ENCODE assay signal across 29 mouse cellular contexts in the genomic region with DNA sequence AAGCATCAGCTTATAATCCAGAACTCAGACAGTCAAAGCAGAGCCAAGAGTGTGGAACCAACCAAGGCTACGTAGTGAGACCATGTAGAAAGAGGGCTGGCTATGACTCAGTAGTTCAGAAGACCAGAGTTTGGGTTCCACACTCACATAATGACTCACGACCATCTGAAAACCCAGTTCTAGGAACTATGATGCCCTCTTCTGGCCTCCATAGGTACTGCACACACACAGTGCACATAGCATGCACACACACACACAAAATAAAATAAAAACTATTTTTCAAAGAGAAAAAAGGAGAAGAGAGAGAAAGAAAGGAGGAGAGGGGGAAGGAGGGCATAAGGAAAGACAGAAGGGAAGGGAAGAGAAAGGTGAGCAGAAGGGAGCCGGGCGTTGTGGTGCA. TPM values are rescaled to one million over a fixed set of nuclear protein-coding genes. Genes with fewer than 3 reads are reported as not detected.
DNase-seq lines count a peak whose midpoint lies in the region; ATAC-seq and TF ChIP-seq lines count a peak whose summit lies in the region.
"Had no signal": no experiment of that assay in that cellular context is flagged by ENCODE, and none has a peak within 500 bp of the region (broad histone marks: within the 10 kb centered on the region; RNA-seq: fewer than 3 reads in every experiment).

No protein-coding gene starts in this region.

- WGBS in heart, adult 2 months = 95% methylated on average over 4 of the region's 4 CpGs
- WGBS in midbrain, postnatal 0 days = 94% methylated on average over 4 of the region's 4 CpGs
- whole genome bisulfite sequencing in midbrain, embryonic 16.5 days = 94% methylated on average over 4 of the region's 4 CpGs
- WGBS in stomach, postnatal 0 days = 95% methylated on average over 4 of the region's 4 CpGs

- no peak overlapping the region for H3K9ac ChIP-seq in heart, adult 2 months (ENCODE audit: low read depth, low read length)
- no peak overlapping the region for H3K9ac ChIP-seq in midbrain, postnatal 0 days (replicated peaks; ENCODE audit: low read length, poor library complexity, severe bottlenecking)
- H3K9ac ChIP-seq in midbrain, embryonic 16.5 days (ENCODE audit: low read depth, low read length) = no peak overlapping the region
- H3K9ac ChIP-seq in stomach, postnatal 0 days (ENCODE audit: low read length) = no peak overlapping the region
- H3K9ac ChIP-seq: embryonic facial prominence, embryonic 12.5 days; hindbrain, embryonic 14.5 days; liver, embryonic 15.5 days had no signal

- no peaks in the 10 kb centered on the region for H3K4me1 ChIP-seq in heart, adult 2 months (ENCODE audit: control insufficient read depth, insufficient read depth, low read length)
- no peaks in the 10 kb centered on the region for H3K4me1 ChIP-seq in midbrain, postnatal 0 days (ENCODE audit: insufficient read depth, low read length)
- no peaks in the 10 kb centered on the region for H3K4me1 ChIP-seq in midbrain, embryonic 16.5 days (ENCODE audit: control insufficient read depth, insufficient read depth, low read length)
- H3K4me1 ChIP-seq in stomach, postnatal 0 days (replicated peaks; ENCODE audit: control insufficient read depth, insufficient read depth) = no peaks in the 10 kb centered on the region

- TF ChIP-seq EP300 in heart, adult 2 months (IDR thresholded peaks at IDR 0.05; ENCODE audit: insufficient read depth, low read depth, low read length) = no peak
- TF ChIP-seq EP300 in stomach, postnatal 0 days (optimal IDR thresholded peaks at IDR 0.05) = no peak

- no peaks in the 10 kb centered on the region for H3K36me3 ChIP-seq in heart, adult 2 months (ENCODE audit: control insufficient read depth, insufficient read depth, low read length)
- H3K36me3 ChIP-seq in midbrain, postnatal 0 days (ENCODE audit: insufficient read depth, low read length) = no peaks in the 10 kb centered on the region
- H3K36me3 ChIP-seq in midbrain, embryonic 16.5 days (ENCODE audit: control insufficient read depth, insufficient read depth, low read length) = no peaks in the 10 kb centered on the region
- no peaks in the 10 kb centered on the region for H3K36me3 ChIP-seq in stomach, postnatal 0 days (ENCODE audit: control insufficient read depth, insufficient read depth, low read length)
- H3K36me3 ChIP-seq: embryonic facial prominence, embryonic 12.5 days; forebrain, embryonic 10.5 days; liver, embryonic 15.5 days had no signal

- no peak for TF ChIP-seq POLR2A in heart, adult 2 months (IDR thresholded peaks at IDR 0.05; ENCODE audit: insufficient read depth, low read depth, low read length)

- H3K27ac ChIP-seq in heart, adult 2 months = no peak overlapping the region
- H3K27ac ChIP-seq in left cerebral cortex, adult 2 months = no peak overlapping the region
- no peak overlapping the region for H3K27ac ChIP-seq in midbrain, postnatal 0 days (ENCODE audit: low read depth, low read length)
- H3K27ac ChIP-seq in midbrain, embryonic 16.5 days (ENCODE audit: low read length) = no peak overlapping the region
- no peak overlapping the region for H3K27ac ChIP-seq in stomach, postnatal 0 days (replicated peaks)
- H3K27ac ChIP-seq: embryonic facial prominence, embryonic 12.5 days; forebrain, embryonic 10.5 days; hindbrain, embryonic 14.5 days; liver, embryonic 15.5 days had no signal

- no peak for DNase-seq in heart, adult 2 months
- DNase-seq in heart, postnatal 25 days (ENCODE audit: low spot score) = no peak
- no peak for DNase-seq in left cerebral cortex, adult 2 months (ENCODE audit: extremely low spot score in 1 of 2, low spot score in 2 of 2)
- DNase-seq in left cerebral cortex, adult 11 months (ENCODE audit: low spot score) = no peak
- DNase-seq in midbrain, postnatal 0 days (ENCODE audit: low spot score) = no peak
- DNase-seq in stomach, postnatal 0 days (ENCODE audit: low spot score) = no peak
- DNase-seq in urinary bladder, adult 2 months (ENCODE audit: low spot score) = no peak
- DNase-seq: adrenal gland, postnatal 14 days; cerebellum, adult 11-12 months; cerebellum, adult 9-11 months; embryo, embryonic 11 days; gastrocnemius, postnatal 25 days; heart, adult 11 months; heart, postnatal 4 days; kidney, adult 8-10 months; kidney, postnatal 10 days; layer of hippocampus, adult 9-11 months; midbrain, embryonic 14.5 days; right cerebral cortex, postnatal 25 days; thymus, adult 18-20 months; thymus, postnatal 25 days had no signal

- H3K4me2 ChIP-seq in midbrain, postnatal 0 days (ENCODE audit: low read depth, low read length, poor library complexity, severe bottlenecking) = no peak overlapping the region
- H3K4me2 ChIP-seq in midbrain, embryonic 16.5 days (ENCODE audit: low read length) = no peak overlapping the region
- no peak overlapping the region for H3K4me2 ChIP-seq in stomach, postnatal 0 days (replicated peaks; ENCODE audit: low read depth)
- H3K4me2 ChIP-seq: embryonic facial prominence, embryonic 12.5 days; heart, embryonic 11.5 days; hindbrain, embryonic 14.5 days; liver, embryonic 15.5 days had no signal

- intact Hi-C loops in heart, adult 2 months (cut with DNase I) = no loop called here
- intact Hi-C loops in heart, postnatal 25 days (cut with DNase I) = no loop called here
- intact Hi-C loops in left cerebral cortex, adult 2 months (cut with DNase I) = no loop called here

- ATAC-seq in midbrain, postnatal 0 days (ENCODE audit: low FRiP score) = no peak
- no peak for ATAC-seq in midbrain, embryonic 16.5 days
- ATAC-seq in stomach, postnatal 0 days (ENCODE audit: low FRiP score, low TSS enrichment) = no peak
- ATAC-seq: forebrain, embryonic 16.5 days; inflammation-experienced regulatory T-cells, adult 6 months had no signal

- H3K79me2 ChIP-seq in heart, adult 2 months (replicated peaks; ENCODE audit: control insufficient read depth, insufficient read depth, low read length) = no peaks in the 10 kb centered on the region

- H3K4me3 ChIP-seq in heart, adult 2 months = no peak overlapping the region
- no peak overlapping the region for H3K4me3 ChIP-seq in left cerebral cortex, adult 2 months
- no peak overlapping the region for H3K4me3 ChIP-seq in midbrain, postnatal 0 days (ENCODE audit: low read depth, low read length)
- no peak overlapping the region for H3K4me3 ChIP-seq in midbrain, embryonic 16.5 days (ENCODE audit: low read depth, low read length)
- H3K4me3 ChIP-seq in stomach, postnatal 0 days (ENCODE audit: low read depth, low read length) = no peak overlapping the region
- H3K4me3 ChIP-seq: embryonic facial prominence, embryonic 12.5 days; forebrain, embryonic 10.5 days; liver, embryonic 15.5 days had no signal

- TF ChIP-seq CTCF in heart, adult 2 months (IDR thresholded peaks at IDR 0.05) = peak; percentile 21; the same call in 1 of the 2 replicates
- peak; percentile 6; the same call in 1 of the 2 replicates for TF ChIP-seq CTCF in left cerebral cortex, adult 2 months (IDR thresholded peaks at IDR 0.05)
- peak; percentile 30; the same call in 1 of the 2 replicates for TF ChIP-seq CTCF in midbrain, postnatal 0 days (IDR thresholded peaks at IDR 0.05)
- TF ChIP-seq CTCF in stomach, postnatal 0 days (IDR thresholded peaks at IDR 0.05; ENCODE audit: low read depth) = peak; percentile 37

- H3K9me3 ChIP-seq in midbrain, postnatal 0 days (ENCODE audit: low read length) = no peaks in the 10 kb centered on the region
- no peaks in the 10 kb centered on the region for H3K9me3 ChIP-seq in midbrain, embryonic 16.5 days (replicated peaks; ENCODE audit: control insufficient read depth, low read length, poor library complexity, severe bottlenecking)
- H3K9me3 ChIP-seq in stomach, postnatal 0 days (ENCODE audit: control insufficient read depth, low read length) = no peaks in the 10 kb centered on the region; the same call in 1 of the 2 replicates

- no peaks in the 10 kb centered on the region for H3K27me3 ChIP-seq in heart, adult 2 months (ENCODE audit: control insufficient read depth, insufficient read depth, low read length)
- no peaks in the 10 kb centered on the region for H3K27me3 ChIP-seq in midbrain, postnatal 0 days (ENCODE audit: insufficient read depth, low read length)
- no peaks in the 10 kb centered on the region for H3K27me3 ChIP-seq in midbrain, embryonic 16.5 days (ENCODE audit: control insufficient read depth, insufficient read depth, low read depth, low read length)
- H3K27me3 ChIP-seq in stomach, postnatal 0 days (ENCODE audit: control insufficient read depth, insufficient read depth, low read length) = no peaks in the 10 kb centered on the region
- H3K27me3 ChIP-seq: embryonic facial prominence, embryonic 12.5 days; liver, embryonic 15.5 days had no signal

RNA-seq across cellular contexts. Expression of gene Vegfa, which starts 16.0 kb away (rescaled TPM):
- 100 to 1,000 TPM; 207 to 328 TPM for total RNA-seq in heart, adult 2 months (2021)
- polyA plus RNA-seq in heart, adult 2 months (2012; rRNA removed) = 384 and 618 TPM in 2 replicates
- 100 to 1,000 TPM; 257 to 275 TPM for total RNA-seq in heart, postnatal 25 days (2021)
- total RNA-seq in left cerebral cortex, adult 2 months (2021) = 10 to 100 TPM; 88.2 to 90.7 TPM
- total RNA-seq in midbrain, postnatal 0 days (2014; rRNA removed) = 78.6 and 105 TPM in 2 replicates
- polyA plus RNA-seq in midbrain, postnatal 0 days (2015; fragmentation: Nextera tagmentation; extraction: Ambion mirVana) = 2.3 and 3.0 TPM in 2 replicates
- polyA plus RNA-seq in midbrain, embryonic 16.5 days (2015; fragmentation: Nextera tagmentation; extraction: Ambion mirVana) = 3.4 and 4.7 TPM in 2 replicates
- 2.4 and 3.1 TPM in 2 replicates for polyA plus RNA-seq in stomach, postnatal 0 days (2015; fragmentation: Nextera tagmentation; extraction: Ambion mirVana)
- polyA plus RNA-seq in urinary bladder, adult 2 months (2012; rRNA removed) = 98.3 and 138 TPM in 2 replicates
- polyA plus RNA-seq: inflammation-experienced regulatory T-cells, adult 6 months had no signal

Comparison
In these comparisons a context has a peak if more than half of its experiments do, and no peak if none do; other contexts are left out.
1. RNA of gene Vegfa, which starts 16.0 kb away (polyA plus RNA-seq): 384 to 618 TPM in heart, adult 2 months and 98.3 to 138 TPM in urinary bladder, adult 2 months; 3.4 to 4.7 TPM in midbrain, embryonic 16.5 days, 2.4 to 3.1 TPM in stomach, postnatal 0 days and 2.3 to 3.0 TPM in midbrain, postnatal 0 days; every median in the first group is over 10 times any median in the second.
2. Peak in every context shown above with its lines, with median percentiles within 50 percentile points of each other: CTCF ChIP-seq.